Mouse (Mus musculus) ES-CJ7 (cell line): Measurements from ENCODE around the gene Xkr7.

Experiments
- DNase-seq: peaks from one replicate; pipeline ENCODE4 v3.0.0; 2011; ENCODE audit warnings: low read depth, low spot score

Gene Xkr7

DNA sequence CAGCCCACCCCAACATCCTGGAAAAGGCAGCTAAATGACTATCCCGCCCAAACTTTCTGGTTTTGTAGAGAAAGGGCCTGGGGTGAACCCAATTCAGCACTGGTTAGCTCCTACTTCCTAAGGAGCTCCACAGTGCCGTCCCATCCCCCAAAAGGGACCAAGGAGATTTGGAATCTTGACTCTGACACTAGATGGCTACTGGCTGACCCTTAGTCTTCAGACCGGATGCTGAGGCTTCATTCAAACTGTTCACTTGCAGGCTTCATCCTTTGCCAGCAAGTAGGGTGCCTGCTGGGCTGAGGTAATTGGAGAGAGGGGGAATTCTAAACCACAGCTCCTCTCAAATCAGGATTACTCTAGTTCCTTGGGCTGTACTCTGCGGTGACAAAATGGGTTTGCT, 1.3 kb downstream of the Xkr7 start:
- DNase-seq, result peak; percentile 37

DNA sequence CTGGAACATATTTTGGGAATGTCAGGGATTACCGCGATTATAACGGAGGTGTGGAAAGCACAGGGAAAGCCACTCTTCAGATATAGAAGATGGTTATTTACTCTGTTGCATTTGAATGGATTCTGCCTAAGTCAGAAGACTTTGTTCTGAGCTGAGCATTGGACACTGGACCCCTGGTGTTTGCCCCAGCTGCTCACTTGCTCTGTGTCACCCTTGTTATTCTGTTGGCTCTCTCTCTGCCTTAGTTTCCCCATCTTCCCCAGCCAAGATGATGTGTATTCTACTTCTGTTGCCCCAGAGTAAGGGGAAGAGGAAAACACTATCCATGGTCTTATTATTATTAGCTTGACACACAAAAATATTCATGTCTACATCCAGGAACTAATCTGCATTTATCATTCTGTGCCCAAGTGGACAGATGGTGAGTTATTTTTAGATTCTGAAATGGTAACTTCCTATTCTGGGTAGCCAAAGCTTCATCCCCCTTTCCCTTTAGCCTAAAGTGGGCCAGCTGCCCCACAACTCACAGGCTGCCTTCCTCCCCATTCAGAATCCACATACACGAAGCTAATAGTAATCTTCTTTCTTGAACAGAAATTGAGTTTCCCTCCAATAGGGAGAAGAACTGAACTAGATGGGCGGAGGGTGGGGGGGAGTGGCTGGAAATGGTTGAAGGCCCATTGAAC, 2.0 kb downstream of the Xkr7 start:
- no peak for DNase-seq

DNA sequence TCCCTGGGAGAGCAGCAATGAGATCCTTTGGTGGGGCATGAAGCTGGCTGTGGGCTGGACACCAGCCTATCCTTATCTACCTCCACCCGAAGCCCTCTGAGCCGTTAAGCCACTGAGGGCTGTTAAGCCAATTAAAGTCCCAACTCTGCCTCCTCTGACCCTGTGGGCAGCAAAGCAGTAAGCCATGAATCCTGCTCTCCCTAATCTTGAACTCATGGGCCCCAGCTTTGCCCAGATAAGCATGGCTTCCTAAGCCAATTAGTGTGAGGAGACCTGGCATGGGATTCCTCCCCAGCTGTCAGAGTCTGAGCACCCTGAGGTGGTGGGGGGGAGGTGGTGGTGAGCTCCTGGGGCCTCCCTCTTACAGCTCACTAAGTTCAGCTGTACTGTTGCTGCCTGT, 5.0 kb downstream of the Xkr7 start:
- no peak for DNase-seq

DNA sequence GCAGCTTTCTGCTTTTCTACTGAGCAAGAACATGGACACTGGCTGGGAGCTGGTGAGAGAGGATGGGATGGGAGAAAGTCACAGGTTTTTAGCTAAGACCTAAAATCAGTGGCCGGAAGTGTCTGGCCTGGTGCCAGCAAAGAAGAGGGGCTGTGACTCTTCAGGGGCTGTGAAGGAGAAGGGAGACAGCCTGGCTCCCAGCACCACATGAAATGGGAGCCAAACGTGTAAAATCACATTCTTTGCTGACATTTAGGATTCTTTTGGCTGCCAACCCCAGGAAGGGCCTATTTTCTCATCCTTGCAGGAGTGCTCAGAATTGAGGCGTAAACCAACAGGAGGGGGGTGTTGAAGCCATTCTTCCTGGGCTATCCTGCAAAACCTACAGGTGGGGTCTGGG, 12.2 kb downstream of the Xkr7 start:
- DNase-seq, result no peak

DNA sequence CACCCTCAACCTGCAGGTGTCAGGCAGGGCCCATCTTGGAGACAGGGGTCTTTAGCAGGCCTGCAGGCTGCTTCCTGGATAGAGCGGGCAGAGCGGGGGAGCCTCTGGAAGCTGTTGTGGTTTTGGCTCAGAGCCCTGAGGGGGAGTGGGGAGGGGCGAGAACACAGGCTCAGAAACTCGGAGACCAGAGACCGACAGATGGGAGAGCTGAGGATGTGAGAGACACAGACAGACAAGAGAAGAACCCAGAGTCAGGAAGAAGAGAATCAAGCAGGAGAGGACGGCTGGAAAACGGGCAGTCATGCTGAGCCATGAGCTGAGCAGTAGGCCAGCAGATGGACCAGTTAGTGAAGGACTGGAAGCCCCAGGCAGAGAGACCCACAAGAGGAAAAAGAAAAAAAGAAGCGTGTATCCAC, 14.2 kb downstream of the Xkr7 start:
- DNase-seq, result no peak

DNA sequence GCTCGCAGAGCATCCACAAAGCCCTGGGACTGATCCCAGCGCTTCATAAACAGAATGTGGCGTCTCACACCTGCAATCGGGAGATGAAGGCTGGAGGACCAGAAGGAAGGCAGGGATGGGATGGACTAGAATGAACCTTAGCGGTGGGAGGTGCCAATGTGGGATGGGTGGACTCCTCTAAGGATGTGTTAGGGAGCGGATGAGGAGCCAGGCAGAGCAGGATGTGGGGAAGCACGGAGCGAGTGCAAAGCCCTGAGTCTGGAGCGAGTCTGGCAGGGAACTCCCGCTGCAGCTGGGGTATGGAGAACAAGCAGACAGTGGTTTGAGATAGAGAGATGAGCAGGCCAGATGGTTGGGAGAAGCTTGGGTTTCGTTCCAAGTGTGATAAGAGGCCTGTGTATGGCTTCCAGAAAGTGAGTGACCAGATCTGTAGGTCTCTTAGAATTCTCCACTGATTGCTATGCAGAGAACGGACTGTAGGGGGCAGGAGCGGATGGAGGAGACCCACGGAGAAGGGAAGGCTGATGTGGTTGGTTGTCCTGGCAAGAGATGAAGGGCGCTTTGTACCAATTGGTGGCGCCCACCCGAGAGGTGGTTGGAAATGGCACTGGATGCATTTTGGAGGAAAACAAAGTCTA, 16.3 kb downstream of the Xkr7 start:
- DNase-seq, result peak; percentile 77

DNA sequence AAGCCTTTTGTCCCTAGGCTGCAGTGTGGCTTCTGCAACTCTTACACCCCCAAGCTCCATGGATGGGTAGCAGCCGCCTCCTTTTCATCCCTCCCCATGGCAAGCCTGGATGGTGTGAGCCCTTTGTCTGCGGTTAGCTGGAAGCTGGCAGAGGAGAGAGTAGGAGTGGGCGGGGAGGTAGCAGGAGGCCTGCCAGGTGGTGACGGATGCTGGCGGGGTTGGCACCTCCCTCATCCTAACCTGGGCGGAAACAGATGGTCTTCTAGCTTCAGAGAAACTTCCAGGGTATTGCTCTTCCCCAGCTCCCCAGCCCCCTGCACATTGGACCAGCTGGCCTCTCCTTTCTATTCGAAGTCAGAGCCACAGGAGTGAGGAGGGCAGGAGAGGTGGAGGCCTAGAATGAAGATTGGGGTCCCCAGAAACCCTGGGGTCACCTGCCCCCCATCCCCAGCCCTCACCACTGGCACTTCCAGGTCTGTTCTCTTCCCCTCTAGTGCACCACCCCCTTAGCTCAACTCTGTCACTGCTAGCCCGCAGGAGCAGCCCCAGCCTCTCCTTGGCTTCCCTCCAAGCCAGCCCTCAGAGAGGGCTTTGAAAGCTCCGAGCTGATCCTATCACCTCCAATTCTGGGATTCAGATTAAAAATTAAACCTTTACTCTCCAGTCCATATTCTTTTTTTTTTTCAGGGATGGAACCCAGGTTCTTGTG, 17.8 kb downstream of the Xkr7 start:
- DNase-seq, result no peak

DNA sequence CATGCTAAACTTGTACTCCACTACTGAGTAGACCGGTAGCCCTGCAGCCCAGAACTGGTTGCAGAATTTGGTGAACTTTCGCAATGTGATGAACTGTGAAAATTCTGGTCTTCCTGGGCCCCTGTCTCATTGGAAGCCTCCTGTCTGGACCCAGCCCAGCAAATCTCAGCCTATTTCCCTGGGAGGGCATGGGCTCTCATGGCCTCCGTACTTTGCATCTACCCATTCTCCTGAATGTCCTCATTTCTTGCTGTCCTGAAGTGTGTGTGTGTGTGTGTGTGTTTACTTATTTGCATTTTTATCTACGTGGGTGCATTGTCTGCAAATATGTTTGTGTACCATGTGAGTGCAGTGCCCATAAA, 18.3 kb downstream of the Xkr7 start:
- DNase-seq, result no peak

DNA sequence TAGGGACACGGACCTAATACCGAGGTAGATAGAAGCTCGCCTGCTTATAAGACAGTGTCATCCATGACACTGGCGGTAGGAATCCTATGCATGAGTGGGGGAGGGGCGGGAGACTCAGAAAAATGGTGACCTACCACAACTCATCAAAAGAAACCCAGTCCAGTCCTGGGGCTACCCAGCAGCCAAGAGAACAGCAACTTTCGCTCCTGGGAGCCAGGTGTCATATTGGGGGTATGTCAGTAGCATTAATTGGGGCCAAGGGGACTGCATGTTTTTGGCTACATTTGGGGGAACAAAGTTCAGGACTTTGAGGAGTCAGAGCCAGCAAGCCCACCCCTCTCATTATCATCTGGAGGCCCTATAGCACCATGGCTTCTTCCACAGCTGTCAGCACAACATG, 19.4 kb downstream of the Xkr7 start:
- no peak for DNase-seq

DNA sequence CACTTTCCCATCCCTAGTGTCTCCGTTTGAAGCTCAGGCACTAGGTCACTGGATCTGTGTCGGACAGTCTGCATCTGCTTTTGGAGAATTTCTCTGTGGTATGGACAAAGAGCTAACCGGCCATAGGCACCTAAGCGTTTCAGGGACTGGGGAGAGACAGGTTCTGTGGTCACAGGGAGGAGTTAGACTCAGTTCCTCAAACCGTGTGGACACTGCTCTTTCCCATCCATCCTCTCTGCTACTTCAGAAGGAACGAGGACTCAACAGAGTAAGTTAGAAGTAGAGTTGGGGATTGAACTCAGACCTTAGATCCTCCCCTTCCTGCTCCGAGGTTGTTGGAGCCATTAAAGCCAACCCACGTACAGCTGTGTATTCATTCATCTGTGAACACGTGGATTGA, 19.9 kb downstream of the Xkr7 start:
- no peak for DNase-seq

DNA sequence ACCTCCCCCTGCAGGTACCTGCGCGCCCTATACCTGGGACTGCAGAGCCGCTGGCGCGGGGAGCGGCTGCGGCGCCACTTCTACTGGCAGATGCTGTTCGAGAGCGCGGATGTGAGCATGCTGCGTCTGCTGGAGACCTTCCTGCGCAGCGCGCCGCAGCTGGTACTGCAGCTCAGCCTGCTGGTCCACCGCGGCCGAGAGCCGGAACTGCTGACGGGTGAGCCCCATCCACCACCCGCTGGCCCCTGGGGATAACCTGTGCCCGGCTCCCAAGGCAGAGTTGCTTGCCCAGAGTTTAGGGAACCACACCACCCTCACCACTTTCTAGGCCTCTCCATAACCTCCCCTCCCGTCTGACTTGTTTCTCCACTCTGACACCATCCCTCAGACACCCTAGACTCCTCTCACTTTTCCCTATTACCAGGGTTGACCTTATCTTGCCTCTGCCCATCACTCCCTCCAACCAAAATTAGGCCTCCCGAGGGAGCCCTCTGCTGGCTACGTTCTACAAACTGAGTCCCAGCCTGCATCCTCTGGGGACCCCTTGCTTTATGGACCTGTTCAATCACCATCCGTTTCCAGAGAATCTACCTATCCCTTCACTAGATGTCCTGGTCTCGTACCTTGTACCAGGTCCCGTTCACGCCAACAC, 21.2 kb downstream of the Xkr7 start:
- DNase-seq, result peak; percentile 60

DNA sequence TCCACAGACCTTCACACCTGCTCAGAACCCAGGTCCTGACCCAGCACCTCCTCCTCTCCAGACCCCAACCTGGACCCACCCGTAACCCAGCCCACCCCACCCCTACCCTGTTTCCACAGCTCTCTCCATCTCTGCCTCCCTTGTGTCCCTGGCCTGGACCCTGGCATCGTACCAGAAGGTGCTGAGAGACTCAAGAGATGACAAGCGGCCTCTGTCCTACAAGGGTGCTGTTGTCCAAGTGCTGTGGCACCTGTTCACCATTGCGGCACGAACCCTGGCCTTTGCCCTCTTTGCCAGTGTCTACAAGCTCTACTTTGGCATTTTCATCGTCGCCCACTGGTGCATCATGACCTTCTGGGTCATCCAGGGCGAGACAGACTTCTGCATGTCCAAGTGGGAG, 22.2 kb downstream of the Xkr7 start:
- no peak for DNase-seq

DNA sequence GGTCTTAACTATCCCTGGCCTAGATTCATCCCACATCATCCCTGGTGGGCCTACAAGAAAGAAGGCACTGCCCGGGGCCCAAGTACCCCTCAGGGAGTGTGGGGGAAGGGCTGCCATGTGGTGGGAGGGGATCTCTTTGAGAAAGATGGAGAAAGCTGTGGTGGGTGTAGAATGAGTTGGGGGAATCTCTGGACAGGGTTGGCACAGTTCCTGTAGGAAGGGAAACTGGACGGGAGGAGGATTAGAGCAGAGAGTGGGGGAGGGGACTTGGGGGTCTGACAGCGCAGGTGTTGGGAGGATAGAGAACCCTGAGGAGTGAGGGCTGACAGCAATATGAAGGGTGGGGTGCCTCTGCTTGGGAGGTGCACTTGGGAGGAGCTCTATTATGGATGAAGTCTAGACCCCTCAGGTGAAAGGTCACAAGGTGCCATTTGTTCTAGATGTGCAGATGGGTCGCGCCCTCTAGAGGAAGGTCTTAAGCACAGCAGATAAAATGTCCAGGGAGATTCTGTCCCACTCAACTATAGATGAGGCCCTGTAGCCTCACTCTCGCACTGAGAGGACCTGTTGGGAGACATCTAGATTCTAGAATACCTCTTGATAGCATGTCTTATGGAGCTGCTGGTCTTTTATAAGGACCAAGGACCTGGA, 23.7 kb downstream of the Xkr7 start:
- peak; percentile 60 for DNase-seq

DNA sequence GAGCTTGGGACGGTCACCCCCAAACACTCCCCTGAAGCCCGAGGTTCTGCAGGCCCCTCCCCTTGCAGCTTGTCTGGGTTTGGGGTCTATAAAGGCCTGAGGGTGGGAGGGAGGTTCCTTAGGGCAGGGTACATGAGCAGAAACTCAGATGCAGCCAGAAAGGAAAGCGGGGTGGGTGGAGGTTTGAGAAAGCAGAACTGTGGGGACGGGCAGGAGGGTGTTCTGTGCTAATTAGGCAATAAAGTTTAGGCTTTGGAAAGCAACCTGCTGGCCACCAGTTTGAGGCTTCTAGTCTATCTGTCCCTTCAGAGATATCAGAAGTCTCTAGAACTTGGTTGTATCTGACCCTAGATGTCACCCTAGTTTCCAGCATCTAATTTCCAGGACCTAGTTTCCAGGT, 26.7 kb downstream of the Xkr7 start:
- DNase-seq, result no peak

DNA sequence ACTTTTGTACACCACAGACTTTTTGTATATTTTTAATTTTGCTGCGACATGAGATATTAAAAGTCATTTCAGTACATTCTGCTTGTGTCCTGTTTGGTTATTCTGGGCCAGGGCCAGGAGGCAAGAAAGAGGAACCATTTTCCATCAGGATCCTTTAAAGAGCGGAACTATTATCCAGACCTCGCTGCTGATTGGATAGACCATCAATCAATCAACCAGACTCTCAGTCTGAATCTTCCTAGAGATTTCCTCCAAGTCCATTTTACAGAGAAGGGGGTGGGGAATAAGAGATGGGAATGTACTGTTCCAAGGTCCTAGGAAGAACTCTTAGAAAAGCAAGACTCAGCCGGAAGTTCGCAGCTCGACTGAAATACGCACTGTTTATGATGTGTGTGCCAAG, 28.6 kb downstream of the Xkr7 start:
- no peak for DNase-seq

DNA sequence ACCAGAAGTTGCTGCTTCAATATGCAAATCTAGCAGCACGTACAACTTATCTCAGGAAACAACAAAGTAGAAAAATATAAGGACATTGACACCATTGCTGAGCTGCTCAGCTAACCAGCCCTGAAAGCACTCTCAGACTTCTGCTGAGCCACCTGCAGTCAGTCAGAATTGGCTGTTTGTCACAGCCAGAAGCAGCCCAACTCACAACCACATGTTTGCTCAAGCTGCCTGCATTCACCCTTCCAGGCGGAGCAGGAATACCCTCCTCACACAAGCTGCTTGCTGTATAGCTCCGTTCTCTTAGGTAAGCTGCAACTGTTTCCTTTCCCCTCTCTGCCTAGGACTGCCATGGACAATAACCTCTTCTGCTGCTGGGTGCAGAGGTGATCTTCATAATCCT, 31.7 kb downstream of the Xkr7 start:
- no peak for DNase-seq

DNA sequence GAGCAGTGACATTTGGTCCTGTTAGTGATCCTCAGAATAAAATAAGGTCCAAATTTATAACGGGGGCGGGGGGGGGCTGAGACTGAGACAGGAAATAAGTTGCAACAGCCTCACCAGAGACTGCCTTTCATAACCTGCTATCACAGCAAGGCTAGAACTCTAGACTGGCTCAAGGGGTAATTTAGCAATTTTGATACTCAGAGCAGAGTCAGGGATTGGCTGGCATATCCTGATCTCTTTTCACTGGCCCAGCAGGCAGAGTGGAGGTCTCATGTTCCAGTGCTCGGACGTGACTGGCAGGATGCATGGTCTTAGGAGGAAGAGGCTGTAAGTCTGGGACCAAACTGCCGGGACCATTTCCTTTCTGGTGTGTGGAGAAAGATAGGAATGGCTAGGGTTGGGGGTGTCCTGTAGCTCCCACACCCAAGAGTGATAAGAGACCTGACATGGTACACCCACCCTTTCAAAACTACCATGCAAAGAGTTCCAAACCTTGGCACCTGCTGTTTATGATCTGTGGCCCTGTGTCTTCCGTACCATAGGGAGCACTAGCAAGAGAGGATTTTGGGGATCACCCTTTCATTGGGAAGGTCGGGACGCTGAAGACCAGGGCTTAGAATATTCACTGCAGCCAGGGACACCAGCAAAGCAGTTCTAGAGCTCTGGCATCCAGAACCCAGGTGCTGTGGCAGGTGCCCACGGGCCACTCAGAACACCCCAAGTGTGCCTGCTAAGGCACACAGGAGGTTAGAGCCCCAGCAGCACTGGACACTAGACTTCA, 32.7 kb downstream of the Xkr7 start:
- no peak for DNase-seq

DNA sequence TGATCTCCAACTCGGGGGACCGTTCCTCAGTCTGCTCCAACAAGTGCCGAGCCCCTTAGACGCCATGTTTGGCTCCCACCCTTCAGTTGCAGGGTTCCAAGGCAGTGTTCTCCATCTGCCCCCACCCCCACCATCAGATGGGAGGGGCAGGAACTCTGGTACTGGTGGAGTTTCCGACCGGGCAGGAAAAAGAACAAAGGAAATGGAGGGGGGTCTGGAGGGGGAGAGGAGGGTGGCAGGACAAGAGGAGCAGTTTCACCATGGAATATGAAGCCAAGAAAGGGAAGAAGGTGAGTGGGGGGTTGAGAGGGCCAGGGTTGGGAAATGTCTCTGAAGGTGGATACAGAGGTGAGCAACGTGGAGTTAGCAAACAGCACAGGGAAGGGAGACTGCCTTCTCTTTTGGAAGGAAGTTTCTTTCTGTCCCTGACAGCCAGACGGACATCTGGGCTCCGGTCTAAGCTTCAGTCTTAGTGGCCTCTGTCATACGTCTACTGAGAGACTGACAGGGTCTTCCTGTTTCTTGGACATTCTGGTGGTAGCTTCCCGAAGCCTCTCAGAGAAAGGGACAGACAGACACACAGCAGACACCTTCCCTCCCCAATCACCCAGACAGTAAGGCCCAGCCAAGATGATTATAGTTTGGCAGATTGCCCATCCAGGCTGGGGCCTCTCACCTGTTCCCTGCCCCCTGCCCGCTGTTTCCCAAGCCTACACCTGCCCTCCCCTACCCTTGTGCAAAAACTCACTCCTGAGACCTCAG, 34.3 kb downstream of the Xkr7 start, which contains the start of gene Ccm2l:
Ccm2l (plus strand) TSS at position 209 of the 762 bp plus-strand sequence.
- no peak for DNase-seq

DNA sequence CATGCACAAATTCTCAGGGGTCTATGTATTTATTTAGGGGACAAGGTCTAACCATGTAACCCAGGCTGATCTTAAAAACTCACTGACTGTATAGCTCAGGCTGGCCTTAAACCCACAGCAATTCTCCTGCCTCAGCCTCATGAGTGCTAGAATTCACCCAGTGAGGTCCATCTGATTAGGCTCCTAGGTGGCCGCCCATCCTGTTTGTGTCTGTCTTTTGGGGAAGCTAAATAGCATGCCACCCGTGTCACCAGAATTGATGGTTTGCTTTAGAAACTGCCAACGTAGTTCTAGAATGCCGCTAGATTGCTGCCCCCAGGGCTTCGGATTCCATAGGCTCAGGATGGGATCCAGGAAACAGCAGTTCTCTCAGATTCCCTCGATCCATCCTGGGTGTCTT, 35.3 kb downstream of the Xkr7 start:
- no peak for DNase-seq

DNA sequence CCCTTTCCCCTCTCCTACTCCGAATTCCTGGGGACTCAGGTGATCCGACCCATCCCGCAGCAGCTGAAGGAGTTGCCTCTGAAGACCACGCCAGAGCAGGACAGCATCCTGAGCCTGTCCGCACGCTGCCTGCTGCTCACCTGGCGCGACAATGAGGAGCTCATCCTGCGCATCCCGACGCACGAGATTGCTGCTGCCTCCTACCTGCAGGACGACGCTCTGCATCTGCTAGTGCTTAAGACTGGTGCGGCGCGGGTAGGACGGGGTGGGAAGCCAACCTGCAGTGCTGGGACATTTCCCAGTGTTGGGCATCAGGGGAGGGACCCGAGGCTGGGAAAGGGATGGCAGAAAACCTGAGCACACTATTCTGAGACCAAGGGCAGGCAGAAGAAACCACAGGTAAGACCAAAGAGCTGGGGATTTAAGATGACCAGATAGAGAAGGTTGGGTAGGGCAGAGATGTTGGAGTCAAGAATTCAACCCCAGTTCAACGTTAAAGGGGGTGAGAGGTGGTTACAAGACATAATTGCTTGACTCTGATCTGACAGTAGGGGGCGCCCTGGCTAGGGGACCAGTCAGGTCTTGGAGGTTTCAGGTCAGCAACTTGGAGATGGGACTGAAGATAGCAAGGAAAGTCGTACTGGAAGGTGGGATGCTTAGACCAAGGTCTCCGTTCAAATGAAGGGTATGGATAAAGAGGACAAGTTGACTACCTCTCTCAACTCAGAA, 39.3 kb downstream of the Xkr7 start:
- DNase-seq, result peak; percentile 80
